Mouse (Mus musculus) forebrain, postnatal 0 days (tissue): ENCODE results near the gene Coq10b. TPM values are rescaled to one million over a fixed set of nuclear protein-coding genes. Genes with fewer than 3 reads are reported as not detected.

Experiments
- ATAC-seq: fragments of 200-750 bp; cut with Nextera tagmentation; 2 replicates; pipeline ENCODE4 v1.8.0; 2017; ENCODE audit warnings: mild to moderate bottlenecking, moderate library complexity
- DNase-seq: peaks from one replicate; pipeline ENCODE4 v3.0.0-alpha.2; 2015
- H3K27ac ChIP-seq: fragments of 300-500 bp; sonication (generic); 2 replicates; pipeline ENCODE4 v1.5.1; 2014; ENCODE audit warnings: low read depth, mild to moderate bottlenecking, antibody characterized with exemption, low read length, moderate library complexity, mixed read lengths
- H3K27me3 ChIP-seq: fragments of 300-500 bp; sonication (generic); 2 replicates; pipeline ENCODE4 v1.6.1; 2014; ENCODE audit warnings: mild to moderate bottlenecking, low read length, mixed read lengths; ENCODE audit not compliant: insufficient read depth
- H3K36me3 ChIP-seq: fragments of 300-500 bp; sonication (generic); 2 replicates; pipeline ENCODE4 v1.6.1; 2014; ENCODE audit warnings: mild to moderate bottlenecking, moderate library complexity; ENCODE audit not compliant: insufficient read depth
- H3K4me1 ChIP-seq: fragments of 300-500 bp; sonication (generic); 2 replicates; pipeline ENCODE4 v1.6.1; 2014; ENCODE audit warnings: antibody characterized with exemption; ENCODE audit not compliant: insufficient read depth
- H3K4me2 ChIP-seq: fragments of 300-500 bp; sonication (generic); 2 replicates; pipeline ENCODE4 v1.6.1; 2014; ENCODE audit warnings: low read depth, mild to moderate bottlenecking, moderate library complexity
- H3K4me3 ChIP-seq: fragments of 300-500 bp; sonication (generic); 2 replicates; pipeline ENCODE4 v1.5.1; 2014; ENCODE audit warnings: low read depth, low read length, mixed read lengths
- H3K9ac ChIP-seq: fragments of 300-500 bp; sonication (generic); 2 replicates; pipeline ENCODE4 v1.6.1; 2014; ENCODE audit warnings: mild to moderate bottlenecking
- H3K9me3 ChIP-seq: fragments of 300-500 bp; sonication (generic); 2 replicates; pipeline ENCODE4 v1.6.1; 2016; ENCODE audit warnings: low read length
- CTCF ChIP-seq: sonication (generic); IDR thresholded peaks from 2 replicates; pipeline ENCODE4 v1.5.1; 2016; ENCODE audit warnings: antibody characterized with exemption, control low read depth, low read depth
- WGBS: fragments of 180-500 bp; shearing (Covaris S2); extraction: QIAGEN DNeasy Blood & Tissue Kit; methylation state at CpG from one replicate; pipeline ENCODE4 v1.1.7; 2014; 5-methylcytosine and 5-hydroxymethylcytosine counted together
- polyA plus RNA-seq: library from polyadenylated mRNA; unstranded; fragments of >200 nt; fragmentation: Nextera tagmentation; extraction: Ambion mirVana; gene quantifications from 2 replicates; pipeline ENCODE4 v1.2.1, GENCODE M21; 2015
- total RNA-seq: library from RNA; depleted of rRNA; stranded (reverse); fragments of >200 nt; gene quantifications from 2 replicates; pipeline ENCODE4 v1.2.3, GENCODE M21; 2014

The Coq10b gene
- total and polyA plus RNA-seq, 2 experiments from 2014 or later = 26.1 to 27.0 TPM

- peak within 1 kb of the TSS; percentile 72 for H3K4me2 ChIP-seq
- no peaks in the 10 kb centered on the region for H3K9me3 ChIP-seq
- H3K36me3 ChIP-seq = peaks cover 18% of the 10 kb centered on the region; the same call in 1 of the 2 replicates
- peaks cover 8% of the 10 kb centered on the region; the same call in 1 of the 2 replicates for H3K4me1 ChIP-seq
- ATAC-seq (peak; percentile 94), DNase-seq (peak; percentile 99)
- WGBS = under 1% methylated on average over 65 of the region's 76 CpGs
- peak within 1 kb of the TSS; percentile 77 for H3K4me3 ChIP-seq
- H3K27me3 ChIP-seq = no peaks in the 10 kb centered on the region
- no peak; the same call in 1 of the 2 replicates for TF ChIP-seq CTCF
- peak within 1 kb of the TSS; percentile 94 for H3K27ac ChIP-seq
- H3K9ac ChIP-seq = peak within 1 kb of the TSS; percentile 89
Observed at GRCm38 (mm10) chr1:55087932-55088610, 35.5 kb downstream of the Coq10b start, which contains the start of the genes Hspe1 and Hspd1. Gene Hspe1 (plus strand): TSS chr1:55088132. Gene Hspd1 (minus strand): TSS chr1:55088243.

- Histone ChIP-seq H3K27me3 (no peaks in the 10 kb centered on the region), H3K4me1 (peaks cover 8% of the 10 kb centered on the region; the same call in 1 of the 2 replicates), H3K4me2 (peak overlapping the region; percentile 72), H3K27ac (peak overlapping the region; percentile 94), H3K9ac (peak overlapping the region; percentile 89), H3K9me3 (no peaks in the 10 kb centered on the region), H3K36me3 (peaks cover 12% of the 10 kb centered on the region; the same call in 1 of the 2 replicates), H3K4me3 (peak overlapping the region; percentile 77)
- TF ChIP-seq CTCF = no peak
- ATAC-seq = no peak
- DNase-seq = no peak
- WGBS = 7% methylated on average over 16 of the region's 16 CpGs
Observed at GRCm38 (mm10) chr1:55088611-55089497, 36.3 kb downstream of the Coq10b start.

GRCm38 (mm10) chr1:55089498-55090064, 37.0 kb downstream of the Coq10b start:
- TF ChIP-seq CTCF = no peak
- Histone ChIP-seq H3K36me3 (peaks cover 12% of the 10 kb centered on the region; the same call in 1 of the 2 replicates), H3K4me1 (peaks cover 8% of the 10 kb centered on the region; the same call in 1 of the 2 replicates), H3K4me3 (no peak overlapping the region), H3K27me3 (no peaks in the 10 kb centered on the region), H3K9ac (no peak overlapping the region), H3K27ac (no peak overlapping the region), H3K9me3 (no peaks in the 10 kb centered on the region), H3K4me2 (no peak overlapping the region)
- no peak for DNase-seq
- 83% methylated on average over 5 of the region's 5 CpGs for WGBS
- ATAC-seq = no peak

GRCm38 (mm10) chr1:55092056-55092455, 39.5 kb downstream of the Coq10b start:
- no peaks in the 10 kb centered on the region for H3K4me1 ChIP-seq

GRCm38 (mm10) chr1:55092469-55092868, 39.9 kb downstream of the Coq10b start:
- H3K9ac ChIP-seq = no peak overlapping the region
- H3K27ac ChIP-seq = no peak overlapping the region
- TF ChIP-seq CTCF = no peak
- DNase-seq = no peak
- peaks cover 12% of the 10 kb centered on the region; the same call in 1 of the 2 replicates for H3K36me3 ChIP-seq
- H3K4me3 ChIP-seq = no peak overlapping the region
- no peak overlapping the region for H3K4me2 ChIP-seq
- no peak for ATAC-seq
- no peaks in the 10 kb centered on the region for H3K4me1 ChIP-seq
- WGBS = 74% methylated on average over 1 of the region's 1 CpGs
- H3K9me3 ChIP-seq = no peaks in the 10 kb centered on the region
- no peaks in the 10 kb centered on the region for H3K27me3 ChIP-seq

More at GRCm38 (mm10) chr1:55092056-55092455, 39.5 kb downstream of the Coq10b start:
- no peak for ATAC-seq
- no peak overlapping the region for H3K9ac ChIP-seq
- peaks cover 12% of the 10 kb centered on the region; the same call in 1 of the 2 replicates for H3K36me3 ChIP-seq
- no peak for DNase-seq
- no peak overlapping the region for H3K4me3 ChIP-seq
- no peak overlapping the region for H3K4me2 ChIP-seq
- TF ChIP-seq CTCF = no peak
- H3K9me3 ChIP-seq = no peaks in the 10 kb centered on the region
- H3K27ac ChIP-seq = no peak overlapping the region
- H3K27me3 ChIP-seq = no peaks in the 10 kb centered on the region
- WGBS = 82% methylated on average over 2 of the region's 2 CpGs

- WGBS = 88% methylated on average over 9 of the region's 9 CpGs
- Histone ChIP-seq H3K27me3 (no peaks in the 10 kb centered on the region), H3K4me2 (no peak overlapping the region), H3K27ac (no peak overlapping the region), H3K9me3 (no peaks in the 10 kb centered on the region), H3K4me3 (no peak overlapping the region), H3K36me3 (no peaks in the 10 kb centered on the region), H3K9ac (no peak overlapping the region), H3K4me1 (no peaks in the 10 kb centered on the region)
- ATAC-seq (no peak), DNase-seq (no peak)
- TF ChIP-seq CTCF = no peak
Observed at GRCm38 (mm10) chr1:55106919-55107585, 54.5 kb downstream of the Coq10b start.
